Mouse (Mus musculus) hindbrain, embryonic 13.5 days (tissue): ENCODE measurements around the gene Il17re. TPM values are rescaled to one million over a fixed set of nuclear protein-coding genes. Genes with fewer than 3 reads are reported as not detected.

Experiments used
- ATAC-seq: fragments of 200-750 bp; cut with Nextera tagmentation; 2 replicates; pipeline ENCODE4 v1.8.0; 2017; ENCODE audit warnings: moderate TSS enrichment; ENCODE audit not compliant: low FRiP score
- H3K27ac ChIP-seq: fragments of 300-500 bp; sonication (generic); 2 replicates; pipeline ENCODE4 v1.5.1; 2015; ENCODE audit warnings: inconsistent platforms, mild to moderate bottlenecking, moderate library complexity
- H3K27me3 ChIP-seq: fragments of 300-500 bp; sonication (generic); 2 replicates; pipeline ENCODE4 v1.6.1; 2015; ENCODE audit warnings: mild to moderate bottlenecking, inconsistent platforms
- H3K36me3 ChIP-seq: fragments of 300-500 bp; sonication (generic); 2 replicates; pipeline ENCODE4 v1.6.1; 2015; ENCODE audit warnings: mild to moderate bottlenecking, inconsistent platforms
- H3K4me1 ChIP-seq: fragments of 300-500 bp; sonication (generic); replicated peaks from 2 replicates; pipeline ENCODE4 v1.6.1; 2015; ENCODE audit warnings: inconsistent platforms
- H3K4me2 ChIP-seq: fragments of 300-500 bp; sonication (generic); 2 replicates; pipeline ENCODE4 v1.6.1; 2015; ENCODE audit warnings: inconsistent platforms, mild to moderate bottlenecking, moderate library complexity
- H3K4me3 ChIP-seq: fragments of 300-500 bp; sonication (generic); 2 replicates; pipeline ENCODE4 v1.5.1; 2015; ENCODE audit warnings: mild to moderate bottlenecking, inconsistent platforms
- H3K9ac ChIP-seq: fragments of 300-500 bp; sonication (generic); 2 replicates; pipeline ENCODE4 v1.6.1; 2015; ENCODE audit warnings: mild to moderate bottlenecking, inconsistent platforms
- H3K9me3 ChIP-seq: fragments of 300-500 bp; sonication (generic); 2 replicates; pipeline ENCODE4 v1.6.1; 2016; ENCODE audit warnings: inconsistent platforms
- WGBS: fragments of 180-500 bp; shearing (Covaris S2); methylation state at CpG from one replicate; pipeline ENCODE4 v1.1.7; 2015; 5-methylcytosine and 5-hydroxymethylcytosine counted together
- polyA plus RNA-seq: library from polyadenylated mRNA; unstranded; fragments of >200 nt; fragmentation: Nextera tagmentation; extraction: Ambion mirVana; gene quantifications from 2 replicates; pipeline ENCODE4 v1.2.1, GENCODE M21; 2015

Il17re gene
- polyA plus RNA-seq, 1 experiment from 2014 or later, result 0.17 TPM

GRCm38 (mm10) chr6:113499346-113499745 is 41.1 kb downstream of the Il17re start:
- ATAC-seq, result no peak
- H3K4me1 ChIP-seq, result peaks cover 30% of the 10 kb centered on the region
- peaks cover 9% of the 10 kb centered on the region; the same call in 1 of the 2 replicates for H3K36me3 ChIP-seq
- H3K4me3 ChIP-seq, result no peak overlapping the region
- no peaks in the 10 kb centered on the region for H3K9me3 ChIP-seq
- H3K27ac ChIP-seq, result no peak overlapping the region
- peaks cover 29% of the 10 kb centered on the region for H3K27me3 ChIP-seq
- no peak overlapping the region for H3K9ac ChIP-seq
- WGBS, result 88% methylated on average over 6 of the region's 6 CpGs
- no peak overlapping the region for H3K4me2 ChIP-seq

GRCm38 (mm10) chr6:113501388-113502084 is 43.3 kb downstream of the Il17re start, which contains the start of gene Prrt3:
Prrt3 (minus strand) TSS chr6:113501931.
- peak; percentile 86 for ATAC-seq
- Histone ChIP-seq H3K27ac (peak within 1 kb of the TSS; percentile 66), H3K4me1 (peaks cover 13% of the 10 kb centered on the region), H3K27me3 (peaks cover 16% of the 10 kb centered on the region), H3K36me3 (peaks cover 6% of the 10 kb centered on the region; the same call in 1 of the 2 replicates), H3K9me3 (no peaks in the 10 kb centered on the region), H3K4me2 (peak within 1 kb of the TSS; percentile 64), H3K4me3 (peak within 1 kb of the TSS; percentile 60), H3K9ac (peak within 1 kb of the TSS; percentile 79)
- WGBS, result 4% methylated on average over 32 of the region's 32 CpGs

GRCm38 (mm10) chr6:113502801-113503200 is 44.5 kb downstream of the Il17re start:
- 52% methylated on average over 2 of the region's 2 CpGs for WGBS
- ATAC-seq, result no peak
- H3K27ac ChIP-seq, result no peak overlapping the region

GRCm38 (mm10) chr6:113505689-113506088 is 47.4 kb downstream of the Il17re start:
- no peaks in the 10 kb centered on the region for H3K36me3 ChIP-seq
- no peaks in the 10 kb centered on the region for H3K9me3 ChIP-seq
- peaks cover 6% of the 10 kb centered on the region for H3K27me3 ChIP-seq
- no peak overlapping the region for H3K4me2 ChIP-seq
- peaks cover 12% of the 10 kb centered on the region for H3K4me1 ChIP-seq
- H3K4me3 ChIP-seq, result no peak overlapping the region
- no peak overlapping the region for H3K27ac ChIP-seq
- WGBS, result 84% methylated on average over 1 of the region's 1 CpGs
- H3K9ac ChIP-seq, result no peak overlapping the region
- ATAC-seq, result no peak

More at GRCm38 (mm10) chr6:113502801-113503200, 44.5 kb downstream of the Il17re start:
- Histone ChIP-seq H3K36me3 (no peaks in the 10 kb centered on the region), H3K4me3 (no peak overlapping the region), H3K9me3 (no peaks in the 10 kb centered on the region), H3K4me1 (peaks cover 13% of the 10 kb centered on the region), H3K4me2 (no peak overlapping the region), H3K27me3 (peaks cover 10% of the 10 kb centered on the region), H3K9ac (no peak overlapping the region)

- no peak for ATAC-seq
- Histone ChIP-seq H3K36me3 (peaks cover 8% of the 10 kb centered on the region; the same call in 1 of the 2 replicates), H3K4me3 (no peak overlapping the region), H3K9ac (no peak overlapping the region), H3K9me3 (no peaks in the 10 kb centered on the region), H3K4me1 (no peaks in the 10 kb centered on the region; the same call in 1 of the 2 replicates), H3K27me3 (no peaks in the 10 kb centered on the region), H3K4me2 (no peak overlapping the region), H3K27ac (no peak overlapping the region)
Measured at GRCm38 (mm10) chr6:113507130-113507529, 48.8 kb downstream of the Il17re start.

GRCm38 (mm10) chr6:113508272-113508946 is 50.1 kb downstream of the Il17re start:
- no peak for ATAC-seq
- Histone ChIP-seq H3K9ac (no peak overlapping the region), H3K4me3 (no peak overlapping the region), H3K9me3 (no peaks in the 10 kb centered on the region), H3K27ac (no peak overlapping the region), H3K36me3 (peaks cover 20% of the 10 kb centered on the region), H3K27me3 (no peaks in the 10 kb centered on the region), H3K4me1 (no peaks in the 10 kb centered on the region; the same call in 1 of the 2 replicates), H3K4me2 (no peak overlapping the region)
- 66% methylated on average over 7 of the region's 7 CpGs for WGBS

- Histone ChIP-seq H3K27ac (no peak overlapping the region), H3K9ac (no peak overlapping the region), H3K27me3 (no peaks in the 10 kb centered on the region), H3K4me2 (no peak overlapping the region), H3K4me1 (no peaks in the 10 kb centered on the region; the same call in 1 of the 2 replicates), H3K9me3 (no peaks in the 10 kb centered on the region), H3K4me3 (no peak overlapping the region), H3K36me3 (peaks cover 25% of the 10 kb centered on the region)
- no peak for ATAC-seq
- WGBS, result 57% methylated on average over 5 of the region's 5 CpGs
Measured at GRCm38 (mm10) chr6:113508947-113509280, 50.6 kb downstream of the Il17re start.

- no peak overlapping the region for H3K4me3 ChIP-seq
- H3K27me3 ChIP-seq, result no peaks in the 10 kb centered on the region
- H3K4me1 ChIP-seq, result no peaks in the 10 kb centered on the region
- no peak for ATAC-seq
- no peak overlapping the region for H3K4me2 ChIP-seq
- H3K36me3 ChIP-seq, result peaks cover 76% of the 10 kb centered on the region
- no peaks in the 10 kb centered on the region for H3K9me3 ChIP-seq
- 90% methylated on average over 6 of the region's 6 CpGs for WGBS
- no peak overlapping the region for H3K9ac ChIP-seq
- no peak overlapping the region for H3K27ac ChIP-seq
Measured at GRCm38 (mm10) chr6:113513944-113514343, 55.7 kb downstream of the Il17re start.

GRCm38 (mm10) chr6:113514600-113514999 is 56.3 kb downstream of the Il17re start:
- no peaks in the 10 kb centered on the region for H3K27me3 ChIP-seq
- peaks cover 82% of the 10 kb centered on the region for H3K36me3 ChIP-seq
- ATAC-seq, result no peak
- over 99% methylated on average over 3 of the region's 3 CpGs for WGBS
- H3K27ac ChIP-seq, result no peak overlapping the region
- no peak overlapping the region for H3K4me3 ChIP-seq
- H3K4me2 ChIP-seq, result no peak overlapping the region
- no peaks in the 10 kb centered on the region for H3K9me3 ChIP-seq
- H3K9ac ChIP-seq, result no peak overlapping the region
- H3K4me1 ChIP-seq, result no peaks in the 10 kb centered on the region

GRCm38 (mm10) chr6:113517434-113518080 is 59.3 kb downstream of the Il17re start:
- ATAC-seq, result no peak
- Histone ChIP-seq H3K9ac (no peak overlapping the region), H3K4me3 (no peak overlapping the region), H3K9me3 (no peaks in the 10 kb centered on the region), H3K27me3 (no peaks in the 10 kb centered on the region), H3K27ac (no peak overlapping the region), H3K4me1 (no peaks in the 10 kb centered on the region), H3K36me3 (peaks cover 99% of the 10 kb centered on the region), H3K4me2 (no peak overlapping the region)
- 97% methylated on average over 8 of the region's 8 CpGs for WGBS
